ENCODE assay signal across 16 mouse cellular contexts in the genomic region with DNA sequence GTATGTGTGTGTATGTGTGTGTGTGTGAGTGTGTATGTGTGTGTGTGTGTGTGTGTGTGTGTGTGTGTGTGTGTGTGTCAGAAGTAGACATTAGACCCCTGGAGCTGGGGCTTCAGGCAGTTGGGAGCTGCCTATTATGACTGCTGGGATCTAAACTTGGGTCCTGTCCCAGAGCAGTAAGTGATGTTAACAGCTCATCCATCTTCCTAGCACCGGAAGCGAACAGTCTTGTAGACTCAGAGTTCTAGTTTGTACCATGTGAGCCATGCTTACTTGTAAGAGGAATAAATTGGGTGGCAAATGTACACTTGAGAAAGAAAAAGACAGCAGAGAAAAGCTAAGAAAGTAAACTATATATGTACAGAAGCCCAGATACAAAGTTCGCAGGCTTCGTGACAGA.
"Had no signal": no experiment of that assay in that cellular context is flagged by ENCODE, and none has a peak within 500 bp of the region (broad histone marks: within the 10 kb centered on the region; RNA-seq: fewer than 3 reads in every experiment).

No protein-coding gene starts in this region.

- H3K4me1 ChIP-seq: liver, embryonic 13.5 days; megakaryocyte, embryonic 14.5 days; midbrain, embryonic 10.5 days; midbrain, embryonic 13.5 days; neural tube, embryonic 13.5 days; stomach, embryonic 15.5 days had no signal

- H3K27me3 ChIP-seq: liver, embryonic 13.5 days; megakaryocyte, embryonic 14.5 days; midbrain, embryonic 13.5 days; neural tube, embryonic 13.5 days; stomach, embryonic 15.5 days had no signal

- H3K27ac ChIP-seq: liver, embryonic 13.5 days; midbrain, embryonic 10.5 days; midbrain, embryonic 13.5 days; neural tube, embryonic 13.5 days; stomach, embryonic 15.5 days had no signal

- H3K9me3 ChIP-seq: liver, embryonic 13.5 days; midbrain, embryonic 10.5 days; midbrain, embryonic 13.5 days; neural tube, embryonic 13.5 days; stomach, embryonic 15.5 days had no signal

- ATAC-seq: intestine, postnatal 0 days; midbrain, embryonic 13.5 days; midbrain, embryonic 16.5 days had no signal

- DNase-seq: kidney, adult 2 months; kidney, postnatal 10 days; kidney, postnatal 4 days; liver, embryonic 13.5 days; retina, postnatal 1 day; right cerebral cortex, postnatal 25 days; spleen, adult 18-20 months; thymus, postnatal 36 days had no signal

- H3K36me3 ChIP-seq: liver, embryonic 13.5 days; midbrain, embryonic 10.5 days; midbrain, embryonic 13.5 days; neural tube, embryonic 13.5 days; stomach, embryonic 15.5 days had no signal

- H3K4me3 ChIP-seq: liver, embryonic 13.5 days; megakaryocyte, embryonic 14.5 days; midbrain, embryonic 10.5 days; midbrain, embryonic 13.5 days; myocyte; neural tube, embryonic 13.5 days; stomach, embryonic 15.5 days had no signal

- H3K4me2 ChIP-seq: liver, embryonic 13.5 days; midbrain, embryonic 13.5 days; neural tube, embryonic 13.5 days; stomach, embryonic 15.5 days had no signal

- H3K9ac ChIP-seq: liver, embryonic 13.5 days; midbrain, embryonic 13.5 days; neural tube, embryonic 13.5 days; stomach, embryonic 15.5 days had no signal
